Mouse (Mus musculus) frontal cortex, postnatal 14 days (tissue): Measurements from ENCODE around the gene Evl.
A peak's percentile ranks its signal among the peaks of the same experiment; 100 is the strongest.

Source experiments
- DNase-seq, 2 experiments: peaks; one replicate each; pipeline ENCODE4 v3.0.0; 2022; ENCODE audit warnings: low spot score in 2 of 2

The Evl gene

DNA sequence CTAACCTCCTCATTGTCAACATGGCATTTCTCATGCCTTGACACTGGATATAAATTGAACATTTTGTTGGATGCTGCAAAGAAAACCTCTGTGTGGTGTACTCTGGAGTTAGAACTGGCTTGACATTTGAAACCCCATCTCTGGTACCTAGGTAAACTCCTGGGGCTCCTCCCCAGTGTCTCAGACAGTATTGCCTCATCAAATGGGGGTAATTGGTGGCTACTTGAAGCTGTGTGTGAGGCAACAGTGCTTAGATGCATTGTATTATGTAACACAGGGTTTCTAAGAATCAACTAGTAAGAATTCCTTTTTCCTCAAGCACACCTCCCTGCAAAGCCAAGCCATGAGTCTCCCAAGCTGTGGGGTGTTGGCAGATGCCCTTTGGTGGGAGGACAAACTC lies 93.3 kb downstream of the Evl start:
- no peak for DNase-seq

DNA sequence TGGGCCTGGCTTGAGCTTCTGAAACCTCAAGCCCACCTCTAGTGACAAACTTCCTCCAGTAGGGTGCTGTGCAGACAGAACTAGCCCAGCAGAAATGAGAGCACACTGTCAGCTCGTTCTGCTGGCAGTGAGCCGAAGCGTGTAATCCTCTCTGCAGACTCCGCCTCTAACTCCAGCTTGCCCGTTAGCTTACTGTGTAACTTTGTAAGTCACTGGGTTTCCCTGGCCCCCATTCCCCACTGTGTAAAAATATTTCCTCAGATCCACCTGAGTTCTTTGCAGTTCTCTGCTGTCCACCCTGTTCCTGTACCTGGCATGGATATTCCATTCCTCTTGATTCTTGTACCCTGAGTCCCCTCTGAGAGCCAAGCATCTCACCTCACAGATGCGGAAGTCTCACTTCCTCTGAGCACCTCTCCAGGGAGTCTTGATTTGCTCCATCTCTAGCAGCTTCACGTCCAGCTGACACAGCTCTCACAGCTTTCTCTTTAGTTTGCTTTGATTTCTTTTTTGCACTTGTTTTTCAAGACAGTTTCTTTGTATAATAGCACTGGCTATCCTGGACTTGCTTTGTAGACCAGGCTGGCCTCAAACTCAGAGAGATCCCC lies 96.6 kb downstream of the Evl start:
- DNase-seq, result peak in 1 of 2 experiments; percentile 26

DNA sequence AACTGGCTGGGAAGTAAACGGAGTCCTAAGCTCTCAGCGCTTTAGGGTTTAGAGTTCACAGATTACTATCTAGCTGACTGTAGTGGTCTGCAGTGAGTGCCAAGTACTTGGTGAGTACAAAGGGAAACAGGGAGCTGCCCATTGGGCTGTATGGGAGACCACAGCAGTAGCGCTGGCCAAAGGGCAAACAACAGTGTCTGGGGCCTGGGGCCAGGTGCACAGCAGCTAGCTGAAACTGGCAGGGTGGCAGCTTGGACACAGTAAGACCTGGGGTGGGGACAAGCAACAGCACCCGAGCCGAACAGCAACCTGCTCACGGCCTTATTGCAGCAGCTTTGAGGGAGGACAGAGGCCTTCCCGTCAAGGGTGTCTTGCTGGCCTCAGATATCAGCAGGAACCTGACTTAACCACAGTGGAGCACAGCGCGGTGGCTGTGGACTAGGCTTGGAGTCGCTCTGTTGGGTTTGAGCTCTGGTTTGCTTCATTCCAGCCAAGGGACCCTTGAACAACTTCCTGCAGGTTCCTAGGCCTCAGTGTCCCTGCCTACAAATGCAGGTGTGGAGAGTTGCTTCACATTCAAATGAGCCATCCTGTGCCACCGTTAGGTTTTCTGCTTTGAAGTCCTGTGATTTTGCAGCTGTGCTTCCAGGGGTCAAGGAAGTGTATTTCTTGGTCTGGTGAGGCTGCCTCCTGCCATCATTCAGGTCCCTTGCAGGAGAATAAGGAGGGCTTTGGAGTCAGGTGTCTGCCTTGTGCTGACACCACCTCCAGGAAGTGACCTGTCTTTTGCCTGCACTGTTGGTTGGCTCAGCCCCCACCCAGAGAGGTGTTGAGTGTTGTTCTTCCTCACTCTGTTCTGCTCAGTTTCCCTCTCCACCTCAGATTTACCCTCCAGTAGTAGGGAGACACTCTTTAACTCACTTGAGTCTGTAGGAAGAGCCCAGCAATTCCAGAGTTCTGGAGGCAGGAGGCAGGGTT lies 99.1 kb downstream of the Evl start:
- no peak for DNase-seq

DNA sequence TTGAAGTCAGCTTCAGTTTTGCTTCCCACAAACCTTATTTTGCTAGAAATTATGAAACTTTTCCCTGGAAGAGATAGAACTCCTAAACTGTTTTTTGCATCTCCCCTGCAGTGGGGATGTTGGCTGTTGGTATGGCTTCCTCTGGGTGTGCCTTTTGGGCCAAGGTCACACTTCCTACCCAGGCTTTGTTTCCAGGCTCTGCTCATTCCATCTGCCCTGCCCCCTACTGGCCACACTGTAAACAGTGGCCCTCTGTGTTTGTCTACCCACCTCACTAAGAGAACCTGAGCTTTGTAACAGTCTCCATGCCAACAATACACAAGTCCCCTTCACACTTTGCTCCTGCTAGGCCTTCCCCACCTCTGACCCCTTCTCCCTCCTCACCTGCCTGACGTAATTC lies 102.8 kb downstream of the Evl start:
- DNase-seq, result no peak

DNA sequence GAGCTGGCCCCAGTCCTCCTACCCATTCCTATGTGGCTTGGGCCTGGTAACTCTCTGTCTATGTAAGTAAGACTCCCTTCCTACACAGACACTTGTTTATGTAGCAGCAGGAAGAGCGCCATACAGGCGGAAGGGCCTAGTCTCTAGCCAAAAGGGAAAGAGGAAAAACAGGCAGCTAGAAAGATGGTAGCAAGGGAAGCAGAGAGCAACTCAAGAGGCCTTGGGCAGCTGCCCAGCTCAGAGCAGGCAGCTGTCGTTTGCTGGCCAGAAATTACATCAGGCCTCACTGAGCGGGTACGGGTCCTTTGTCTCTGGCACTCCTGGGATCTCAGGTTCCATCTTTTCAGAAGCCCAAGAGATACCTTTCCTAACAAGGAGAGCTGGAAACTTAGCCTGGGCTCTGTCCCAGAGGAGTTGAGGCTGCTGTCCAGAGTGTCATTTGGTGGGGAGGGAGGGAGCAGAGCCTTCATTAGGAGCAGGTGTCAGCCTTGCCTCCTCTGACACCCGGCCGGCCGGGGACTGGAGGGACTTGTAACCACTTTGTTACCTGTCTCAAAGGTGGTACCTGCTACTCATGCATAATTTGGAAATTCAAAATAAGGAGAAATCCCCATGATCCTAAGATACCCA lies 114.2 kb downstream of the Evl start:
- no peak for DNase-seq

DNA sequence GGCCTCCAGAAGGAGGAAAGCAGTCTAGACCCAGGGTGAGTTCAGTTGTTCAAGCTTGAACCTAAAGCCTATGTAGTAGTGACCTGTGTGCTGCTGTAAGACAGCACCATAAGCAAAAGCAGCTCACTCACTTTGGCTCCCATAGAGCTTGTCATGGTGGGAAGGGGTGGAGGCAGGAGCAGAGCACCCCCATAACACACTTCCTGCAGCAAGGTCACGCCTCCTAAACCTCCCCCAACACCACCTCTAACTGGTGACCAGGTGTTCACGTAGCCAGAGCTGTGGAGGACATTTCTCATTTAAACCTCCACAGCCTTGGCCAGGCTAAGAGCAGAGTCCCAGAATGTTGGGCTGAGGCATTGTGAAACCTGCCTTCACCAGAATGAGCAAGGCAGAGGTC lies 117.0 kb downstream of the Evl start:
- no peak for DNase-seq

DNA sequence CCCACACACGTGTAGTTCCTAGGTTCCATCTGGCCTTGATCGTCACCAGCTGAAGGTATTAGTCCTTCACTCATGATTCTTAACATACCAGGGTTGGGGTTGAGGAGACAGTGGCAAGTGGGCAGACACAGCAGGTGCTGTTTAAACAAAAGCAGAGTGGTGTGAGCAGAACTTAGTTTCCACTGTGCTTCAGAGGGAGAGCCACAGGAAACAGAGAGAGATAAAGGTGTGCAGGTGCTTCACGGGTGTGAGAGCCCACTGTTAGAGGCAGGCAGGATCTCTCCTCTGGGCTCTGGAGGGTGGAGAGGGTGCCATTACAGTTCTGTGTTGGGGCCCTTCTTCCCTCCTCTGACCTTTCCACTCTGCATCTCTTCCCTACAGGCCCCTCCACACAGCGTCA lies 118.4 kb downstream of the Evl start:
- DNase-seq, result no peak

DNA sequence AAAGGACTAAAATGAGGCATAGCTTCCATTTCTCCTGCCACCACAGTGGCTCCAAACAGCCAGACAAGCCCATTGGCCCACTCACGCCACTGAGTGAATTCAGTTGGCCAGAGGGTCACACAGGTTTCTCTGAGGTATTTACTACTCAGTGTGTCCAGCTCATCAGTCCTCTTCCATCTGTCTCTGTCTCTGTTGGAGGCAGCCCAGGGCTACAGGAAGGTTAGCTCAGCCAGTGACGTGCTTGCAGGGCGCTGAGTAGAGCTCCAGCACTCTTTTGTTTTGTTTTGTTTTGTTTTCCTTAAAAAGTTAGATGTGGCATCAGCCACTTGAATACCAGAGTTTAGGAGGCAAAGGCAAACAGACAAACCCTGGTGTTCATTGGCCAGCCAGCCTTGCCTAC lies 119.0 kb downstream of the Evl start:
- no peak for DNase-seq

DNA sequence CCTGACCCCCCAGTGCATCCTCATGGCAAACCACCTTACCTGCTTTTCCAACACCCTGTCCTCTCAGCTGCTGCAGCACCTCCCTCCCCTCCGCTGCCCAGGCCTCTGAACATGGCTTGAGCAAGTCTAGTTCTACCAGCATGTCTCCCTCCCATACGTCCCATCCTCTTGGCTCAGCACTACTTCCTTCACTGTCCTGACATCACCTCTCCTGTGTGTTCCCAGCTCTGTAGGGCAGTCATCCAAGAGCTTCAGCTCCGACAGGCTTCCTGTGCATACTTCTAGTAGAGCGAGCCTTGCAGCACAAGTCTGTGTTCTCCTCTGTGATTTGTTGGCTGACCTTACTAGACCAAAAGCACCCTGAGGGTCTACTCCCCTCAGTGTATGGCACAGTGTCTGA lies 120.0 kb downstream of the Evl start:
- peak in 1 of 2 experiments; percentile 35 for DNase-seq

DNA sequence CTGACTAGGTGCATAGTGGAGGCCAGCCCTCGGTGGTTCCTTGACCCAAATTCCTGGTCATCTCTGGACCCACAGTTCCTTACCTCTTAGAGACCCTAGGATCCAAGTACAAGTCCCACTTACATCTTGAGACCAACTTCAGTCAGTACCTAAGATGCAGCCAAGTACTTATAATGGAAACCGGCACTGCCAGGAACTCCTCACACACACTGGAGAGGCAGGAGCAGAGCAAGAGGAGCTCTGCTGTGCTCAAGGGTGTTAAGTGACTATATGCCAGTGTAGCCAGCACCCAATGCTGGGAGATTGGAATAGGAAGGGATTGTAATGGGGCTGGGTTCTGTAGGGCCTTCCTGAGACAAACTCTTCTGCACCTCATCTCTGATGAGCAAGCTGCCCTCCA lies 120.4 kb downstream of the Evl start:
- no peak for DNase-seq

DNA sequence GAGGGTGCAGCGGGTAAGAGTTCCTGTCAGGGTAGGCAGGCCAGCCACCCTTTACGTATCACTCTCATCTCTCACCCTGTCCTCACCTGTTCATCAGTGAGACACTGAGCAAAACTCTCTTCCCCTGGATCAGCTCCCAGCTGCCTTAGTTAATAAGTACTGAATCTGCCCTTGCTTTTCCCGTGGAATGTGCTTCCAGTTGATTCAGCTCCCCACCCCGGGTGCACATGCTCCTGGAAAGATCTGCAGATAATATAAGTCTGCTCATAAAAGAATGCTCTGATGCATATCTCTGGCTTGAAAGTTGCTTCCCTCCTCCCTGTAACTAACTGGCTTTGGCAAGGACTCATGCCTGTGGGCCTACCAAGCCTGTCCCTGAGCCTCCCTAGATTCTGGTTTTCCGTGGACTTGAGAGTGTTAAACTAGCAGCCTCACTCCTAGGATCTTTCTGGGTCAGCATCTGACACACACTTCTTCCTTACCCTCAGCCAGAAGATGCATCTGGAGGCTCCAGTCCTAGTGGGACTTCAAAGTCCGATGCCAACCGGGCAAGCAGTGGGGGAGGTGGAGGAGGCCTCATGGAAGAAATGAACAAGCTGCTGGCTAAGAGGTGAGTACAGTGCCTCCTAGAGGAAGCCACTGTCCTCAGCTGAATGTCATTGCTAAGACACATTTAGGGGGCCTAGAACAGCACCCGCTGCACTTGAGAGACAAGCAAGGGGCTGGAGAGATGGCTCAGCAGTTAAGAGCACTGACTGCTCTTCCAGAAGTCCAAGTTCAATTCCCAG lies 121.3 kb downstream of the Evl start:
- no peak for DNase-seq

DNA sequence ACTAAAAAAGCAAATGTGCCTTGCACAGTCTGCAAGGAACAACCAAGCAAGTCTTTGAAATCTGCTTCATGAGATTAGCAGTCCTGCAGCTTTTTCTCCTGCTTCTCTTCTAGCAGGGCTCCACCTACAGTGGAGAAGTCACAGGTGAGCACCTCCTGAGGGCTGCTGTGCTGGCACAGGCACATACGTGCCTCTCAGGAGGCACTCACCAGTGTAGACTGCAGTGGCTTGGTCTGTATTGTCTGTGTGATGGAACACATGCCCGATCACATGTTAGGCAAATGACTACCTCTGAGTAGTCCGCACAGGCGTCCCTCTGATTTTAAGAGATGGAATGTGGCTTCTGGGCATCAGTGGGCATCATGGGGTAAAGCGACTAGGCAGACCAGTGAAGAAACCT lies 122.6 kb downstream of the Evl start:
- DNase-seq, result no peak

DNA sequence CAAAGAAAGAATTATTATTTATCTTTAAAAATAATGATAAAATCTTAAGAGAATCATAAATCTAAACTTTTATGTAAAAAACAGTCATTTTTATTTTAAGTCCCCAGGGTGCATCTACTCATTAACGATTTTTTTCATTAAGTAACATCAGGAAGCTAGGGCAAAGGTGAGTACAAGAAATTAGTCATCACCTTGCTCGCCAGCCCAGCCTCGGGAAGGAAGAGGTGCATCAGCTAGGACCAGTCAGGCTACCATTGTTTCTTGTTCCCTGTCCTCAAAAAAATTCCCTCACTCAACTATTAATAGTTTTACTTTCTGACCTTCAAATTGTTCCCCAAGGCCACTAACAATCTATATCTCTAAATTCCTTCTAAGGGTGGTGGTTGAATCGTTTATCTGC lies 123.8 kb downstream of the Evl start:
- DNase-seq, result no peak

DNA sequence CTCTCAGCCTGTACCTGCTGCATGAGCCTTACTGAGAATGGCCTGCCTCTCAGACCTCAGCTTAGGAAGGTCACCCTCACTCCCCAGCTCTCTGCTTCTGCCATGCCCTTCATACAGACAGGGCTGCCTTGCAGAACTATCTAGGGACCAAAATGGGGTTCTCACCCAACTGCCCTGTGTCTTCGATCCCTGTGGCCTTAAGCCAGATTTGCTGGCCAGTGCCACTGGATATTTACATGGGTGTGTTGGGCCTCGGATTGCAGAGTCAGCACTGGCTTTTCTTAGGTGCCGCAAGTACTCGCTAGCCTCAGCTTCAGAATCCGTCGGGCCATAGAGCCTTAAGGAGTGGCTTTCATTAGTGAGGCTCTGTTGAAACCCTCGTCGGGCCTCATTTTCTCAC lies 126.3 kb downstream of the Evl start:
- no peak for DNase-seq

DNA sequence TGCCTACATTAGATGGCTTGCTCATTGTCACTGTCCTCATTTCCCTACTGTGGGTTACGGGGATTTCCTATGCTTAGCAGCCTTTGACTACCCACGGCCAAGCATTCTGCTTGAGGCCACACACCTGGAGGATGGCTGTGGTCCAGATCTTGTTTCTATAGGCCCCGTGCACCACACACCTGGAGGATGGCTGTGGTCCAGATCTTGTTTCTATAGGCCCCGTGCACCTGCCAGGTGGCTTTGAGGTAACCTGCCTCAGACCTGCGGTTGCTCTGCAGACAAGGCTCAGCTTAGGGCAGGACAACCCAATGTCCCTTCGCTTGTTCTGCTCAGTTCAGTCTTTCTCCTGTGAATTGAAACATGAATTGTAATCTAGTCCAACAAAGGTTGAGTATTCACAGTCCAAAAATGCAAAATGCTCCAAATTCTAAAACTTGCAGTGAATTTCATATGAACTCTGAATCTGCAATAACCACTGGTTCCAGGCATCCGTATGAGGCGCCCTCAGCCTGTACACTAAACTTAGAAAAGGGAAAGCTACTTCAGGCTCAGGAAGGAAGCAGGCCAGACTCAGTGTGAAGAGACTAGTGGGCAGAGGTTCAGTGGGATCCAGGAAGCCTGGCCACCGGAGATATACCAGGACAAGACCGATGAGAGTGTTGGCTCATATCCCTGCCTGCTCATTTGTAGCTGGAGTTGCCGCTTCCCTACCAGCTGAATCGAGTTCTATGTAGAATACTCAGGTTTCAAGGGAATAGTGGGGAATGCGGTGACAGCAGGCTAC lies 127.9 kb downstream of the Evl start:
- no peak for DNase-seq

DNA sequence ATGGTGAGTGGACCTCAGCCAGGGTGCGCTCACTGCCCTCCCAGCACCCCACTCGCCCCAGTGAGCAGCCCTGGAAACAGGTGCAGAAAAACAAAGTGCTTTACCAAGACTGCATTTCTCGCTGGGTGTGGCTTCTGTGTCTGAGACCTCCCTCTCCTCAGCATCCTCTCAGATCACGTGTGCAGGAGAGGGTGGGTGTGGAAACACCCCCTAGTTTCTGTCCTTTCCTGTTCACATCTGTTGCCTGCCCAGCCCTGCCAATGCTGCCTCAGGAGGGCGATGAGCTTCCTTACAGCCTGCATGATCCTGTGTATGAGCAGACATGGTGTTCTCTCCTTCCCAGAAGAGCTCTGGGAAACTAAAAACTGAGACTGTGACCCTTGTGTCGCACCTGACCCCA lies 131.9 kb downstream of the Evl start:
- DNase-seq, result no peak

DNA sequence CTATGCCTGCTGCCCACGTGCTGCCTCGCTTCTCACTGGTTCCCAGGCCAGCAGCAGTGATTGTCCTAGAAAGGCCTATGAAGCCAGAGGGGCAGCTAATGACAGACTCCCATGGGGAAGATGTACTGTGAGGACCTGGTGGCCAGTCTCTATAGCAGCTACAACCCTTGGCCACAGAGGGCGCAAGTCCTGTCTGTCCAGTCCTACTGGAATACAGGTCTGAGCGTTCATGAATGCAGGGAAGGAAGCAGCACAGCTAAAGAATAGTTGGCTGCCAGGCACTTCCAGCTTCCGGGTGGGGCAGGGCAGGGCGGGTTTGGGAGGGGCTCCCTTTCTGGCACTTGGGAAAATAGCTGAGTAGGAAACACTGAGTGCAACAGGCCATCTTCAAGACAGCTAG lies 132.4 kb downstream of the Evl start:
- DNase-seq, result peak in 1 of 2 experiments; percentile 4

DNA sequence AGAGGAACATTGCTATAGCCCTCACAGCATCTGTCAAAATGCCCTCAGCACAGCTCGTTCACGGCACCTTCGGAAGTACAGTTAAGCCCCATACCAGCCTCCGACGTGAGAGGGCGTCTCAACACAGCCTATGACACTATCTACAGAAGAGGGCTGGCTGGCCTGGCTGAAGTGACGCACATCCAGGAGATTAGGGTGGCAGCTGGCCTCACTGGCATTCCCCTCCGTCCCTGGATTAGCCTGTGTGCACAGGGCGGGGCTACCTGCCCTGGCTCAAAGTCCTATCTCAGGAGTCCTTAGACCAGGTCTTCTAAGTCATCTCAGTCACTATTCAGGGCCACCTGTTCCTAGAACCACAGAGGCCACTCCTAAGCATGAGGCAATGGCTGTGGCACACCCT lies 134.6 kb downstream of the Evl start:
- DNase-seq, result peak in 1 of 2 experiments; percentile 4

DNA sequence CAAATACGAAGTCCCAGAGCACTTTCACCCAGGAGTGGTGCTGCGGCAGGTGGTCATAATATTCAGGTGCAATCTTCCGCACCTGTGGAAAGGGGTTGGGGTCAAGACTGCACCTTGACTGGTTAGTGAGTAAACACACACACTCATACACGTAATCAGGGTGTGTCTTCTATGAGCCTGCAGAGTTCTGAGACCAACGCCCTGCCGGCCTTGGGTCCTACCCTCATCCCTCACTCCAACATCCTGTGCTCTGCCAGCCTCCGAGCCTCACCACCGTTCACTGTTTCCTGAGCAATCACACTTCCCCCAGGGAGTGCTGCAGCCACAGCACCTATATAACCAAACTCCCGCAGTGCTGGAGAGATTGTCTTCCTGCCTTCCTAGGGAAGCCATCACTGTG lies 136.0 kb downstream of the Evl start:
- DNase-seq, result peak in 1 of 2 experiments; percentile 3

DNA sequence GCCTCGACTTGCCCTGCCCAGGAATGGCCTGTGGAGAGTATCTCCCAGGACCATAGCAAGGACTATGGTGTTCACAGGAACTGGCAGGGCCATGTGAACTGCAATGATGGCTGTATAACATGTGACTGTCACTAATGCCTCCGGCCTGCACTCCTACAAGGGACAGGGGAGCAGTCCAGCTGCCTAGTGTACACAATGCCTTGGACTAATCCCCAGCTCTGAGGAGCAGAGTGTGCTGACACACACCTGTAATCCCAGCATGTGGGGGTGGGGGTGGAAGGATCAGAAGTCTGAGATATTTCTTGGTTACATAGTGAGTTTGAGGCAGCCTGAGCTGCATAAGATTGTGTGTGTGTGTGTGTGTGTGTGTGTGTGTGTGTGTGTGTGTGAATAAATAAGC lies 139.1 kb downstream of the Evl start:
- no peak for DNase-seq

DNA sequence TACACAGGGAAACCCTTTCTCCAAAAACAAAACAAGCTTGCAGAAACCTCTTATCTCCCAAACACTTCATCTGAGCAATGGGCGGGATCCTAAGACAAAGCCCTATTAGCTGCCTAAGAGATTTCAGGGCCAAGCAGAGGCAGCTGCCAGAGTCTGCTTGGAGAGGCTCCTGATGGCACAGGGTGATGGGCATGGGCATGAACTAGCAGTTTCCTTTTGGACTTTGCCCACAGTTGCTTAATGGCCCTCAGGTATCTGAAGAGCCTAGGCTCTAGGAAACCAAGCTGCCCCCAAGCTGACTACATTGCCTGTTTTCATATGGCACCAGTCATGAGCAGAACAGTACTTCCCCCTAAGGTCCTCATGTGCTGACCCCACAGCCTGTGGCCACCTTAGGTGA lies 139.7 kb downstream of the Evl start:
- DNase-seq, result no peak
